Mouse (Mus musculus) CH12.LX (cell line): ENCODE measurements at regions not wholly inside any gene's neighbourhood (a gene's known extent, or its start where the extent isn't known, plus 50 kb on each side); places are given as distances from the start of the nearest gene placed in this dataset.

ENCODE experiments used
- HCFC1 ChIP-seq: IDR thresholded peaks from 2 replicates; pipeline ENCODE4 v1.6.1; 2012; ENCODE audit warnings: low read depth, mild to moderate bottlenecking, inconsistent platforms, low read length, improper control_type of control experiment
- KAT2A ChIP-seq: IDR thresholded peaks from 2 replicates; pipeline ENCODE4 v1.6.1; 2012; ENCODE audit warnings: low read length, improper control_type of control experiment, inconsistent platforms; ENCODE audit not compliant: insufficient replicate concordance
- MAX ChIP-seq: IDR thresholded peaks from 2 replicates; pipeline ENCODE4 v1.6.1; 2011; ENCODE audit warnings: low read length, improper control_type of control experiment

DNA sequence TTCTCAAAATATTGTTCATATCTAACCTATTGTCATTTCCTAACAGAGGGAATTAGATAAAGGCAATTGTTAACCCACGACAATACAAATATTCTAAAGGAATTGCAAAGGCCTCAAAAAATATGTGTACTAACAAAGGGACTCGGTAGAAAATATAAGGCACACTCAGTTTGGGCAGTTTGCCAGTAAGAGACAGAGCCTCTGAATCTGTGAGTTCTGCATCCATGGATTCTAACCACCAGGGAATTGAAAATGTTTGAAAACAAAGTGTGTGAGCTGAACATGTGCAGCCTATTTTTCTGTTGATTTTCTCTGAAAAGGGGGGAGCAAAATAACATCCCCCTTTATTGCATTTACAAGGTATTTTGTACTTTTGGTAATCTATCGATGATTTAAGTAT lies 1035.4 kb downstream of the Robo1 start:
- TF ChIP-seq HCFC1 (no peak), MAX (no peak), KAT2A (no peak)
